Mouse (Mus musculus) myocyte (in vitro differentiated cells): ENCODE results near the gene Miga1. TPM values are rescaled to one million over a fixed set of nuclear protein-coding genes. Genes with fewer than 3 reads are reported as not detected.

Source experiments
- H3K27me3 ChIP-seq: one replicate; pipeline ENCODE4 v1.6.1; 2011; ENCODE audit not compliant: control insufficient read depth, insufficient read depth, insufficient read length
- H3K36me3 ChIP-seq: one replicate; pipeline ENCODE4 v1.6.1; 2011; ENCODE audit not compliant: control insufficient read depth, insufficient read depth
- H3K4me2 ChIP-seq: one replicate; pipeline ENCODE4 v1.6.1; 2011; ENCODE audit warnings: low read depth, control low read depth
- H3K4me3 ChIP-seq: one replicate; pipeline ENCODE4 v1.5.1; 2011; ENCODE audit warnings: mild to moderate bottlenecking, control low read depth, moderate library complexity
- H3K79me2 ChIP-seq: one replicate; pipeline ENCODE4 v1.6.1; 2011; ENCODE audit not compliant: control insufficient read depth, insufficient read depth
- H3ac ChIP-seq: one replicate; pipeline ENCODE4 v1.6.1; 2011; ENCODE audit not compliant: control insufficient read depth, insufficient read length
- CEBPB ChIP-seq: IDR thresholded peaks from 2 replicates; pipeline ENCODE4 v1.6.1; 2011; ENCODE audit warnings: mild to moderate bottlenecking, moderate library complexity; ENCODE audit not compliant: poor library complexity, insufficient read depth, severe bottlenecking
- E2F4 ChIP-seq: IDR thresholded peaks from one replicate; pipeline ENCODE4 v1.6.1; 2011; ENCODE audit warnings: mild to moderate bottlenecking, control low read depth, moderate library complexity; ENCODE audit not compliant: insufficient read depth
- MAX ChIP-seq: IDR thresholded peaks from one replicate; pipeline ENCODE4 v1.6.1; 2011; ENCODE audit warnings: low read depth, mild to moderate bottlenecking, control low read depth
- MYOD1 ChIP-seq, 3 experiments: IDR thresholded peaks; one replicate each; pipeline ENCODE4 v1.6.1; 2011; ENCODE audit warnings: control low read depth in 2 of 3, low read depth in 2 of 3, mild to moderate bottlenecking in 2 of 3, moderate library complexity in 1 of 3; ENCODE audit not compliant: insufficient read length in 2 of 3, control insufficient read depth in 1 of 3
- MYOG ChIP-seq, 3 experiments: IDR thresholded peaks; one replicate each; pipeline ENCODE4 v1.6.1; 2011; ENCODE audit warnings: control low read depth in 2 of 3, low read depth in 2 of 3, mild to moderate bottlenecking in 2 of 3; ENCODE audit not compliant: insufficient read length in 2 of 3, control insufficient read depth in 1 of 3, insufficient read depth in 1 of 3
- POLR2A ChIP-seq: IDR thresholded peaks from one replicate; pipeline ENCODE4 v1.6.1; 2011; ENCODE audit warnings: low read depth, mild to moderate bottlenecking, control low read depth, moderate library complexity; ENCODE audit not compliant: insufficient read length
- POLR2AphosphoS2 ChIP-seq: IDR thresholded peaks from one replicate; pipeline ENCODE4 v1.6.1; 2011; ENCODE audit warnings: low read depth, control low read depth; ENCODE audit not compliant: insufficient read length
- REST ChIP-seq: IDR thresholded peaks from one replicate; pipeline ENCODE4 v1.6.1; 2011; ENCODE audit warnings: mild to moderate bottlenecking, control low read depth, moderate library complexity; ENCODE audit not compliant: insufficient read depth, insufficient read length
- SRF ChIP-seq: IDR thresholded peaks from one replicate; pipeline ENCODE4 v1.6.1; 2011; ENCODE audit warnings: low read depth; ENCODE audit not compliant: control insufficient read depth, insufficient read length
- TCF12 ChIP-seq: IDR thresholded peaks from one replicate; pipeline ENCODE4 v1.6.1; 2011; ENCODE audit warnings: mild to moderate bottlenecking, control low read depth; ENCODE audit not compliant: poor library complexity, insufficient read depth, severe bottlenecking
- TCF3 ChIP-seq: IDR thresholded peaks from one replicate; pipeline ENCODE4 v1.6.1; 2011; ENCODE audit warnings: low read depth, control low read depth; ENCODE audit not compliant: insufficient read length
- USF1 ChIP-seq: IDR thresholded peaks from one replicate; pipeline ENCODE4 v1.6.1; 2011; ENCODE audit warnings: low read depth, mild to moderate bottlenecking, control low read depth, moderate library complexity
- polyA plus RNA-seq: library from polyadenylated mRNA; unstranded; fragments of >200 nt; fragmentation: generic; extraction: Trizol; gene quantifications from one replicate; pipeline ENCODE4 v1.2.1, GENCODE M21; 2012; ENCODE audit warnings: missing spikeins

Gene Miga1
- polyA plus RNA-seq, 1 experiment = 0.26 TPM

DNA sequence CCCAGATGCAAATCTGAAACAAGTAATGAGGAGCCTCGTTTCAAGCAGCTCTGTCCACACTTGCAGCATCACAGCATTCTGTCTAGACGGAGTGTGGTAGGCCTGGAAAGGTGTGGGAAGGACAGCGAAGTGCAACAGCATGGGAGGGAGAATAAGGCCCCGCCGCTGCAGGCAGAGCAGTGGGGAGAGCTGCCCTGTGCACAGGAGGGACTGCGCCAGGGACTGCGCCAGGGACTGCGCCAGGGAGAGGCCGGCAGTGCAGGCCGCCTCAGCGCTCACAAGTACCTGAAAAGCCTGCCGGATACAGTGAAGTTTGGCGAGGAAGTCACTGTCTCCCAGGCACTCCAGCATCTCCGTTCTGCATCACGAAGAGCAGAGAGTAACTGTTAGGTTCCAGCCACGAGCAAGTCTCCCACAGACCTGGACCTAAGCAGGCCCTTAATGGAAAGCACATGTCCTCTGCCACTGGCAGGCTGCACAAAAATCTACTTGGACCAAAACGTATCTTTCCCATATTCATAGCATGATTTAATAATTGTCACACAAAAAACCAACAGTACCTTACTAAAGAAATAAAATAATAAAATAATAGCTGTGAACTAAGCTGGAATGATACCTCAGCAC lies 49.9 kb downstream of the Miga1 start:
- TF ChIP-seq CEBPB = no peak
- no peak for TF ChIP-seq TCF3
- TF ChIP-seq MYOG (IDR thresholded peaks at IDR 0.05; ENCODE audit: control insufficient read depth in 1 of 3, insufficient read depth in 1 of 3, insufficient read length in 2 of 3, low read depth in 2 of 3) = no peak
- no peak for TF ChIP-seq REST
- TF ChIP-seq E2F4 = no peak
- no peak for TF ChIP-seq MYOD1 (IDR thresholded peaks at IDR 0.05; ENCODE audit: control insufficient read depth in 1 of 3, insufficient read length in 2 of 3, low read depth in 2 of 3)
- TF ChIP-seq USF1 = no peak
- no peak for TF ChIP-seq POLR2AphosphoS2
- no peak for TF ChIP-seq MAX
- TF ChIP-seq SRF = no peak
- Histone ChIP-seq H3K36me3 (no peaks in the 10 kb centered on the region), H3K4me2 (no peak overlapping the region), H3K27me3 (no peaks in the 10 kb centered on the region), H3ac (no peak overlapping the region), H3K4me3 (no peak overlapping the region), H3K79me2 (no peaks in the 10 kb centered on the region)

DNA sequence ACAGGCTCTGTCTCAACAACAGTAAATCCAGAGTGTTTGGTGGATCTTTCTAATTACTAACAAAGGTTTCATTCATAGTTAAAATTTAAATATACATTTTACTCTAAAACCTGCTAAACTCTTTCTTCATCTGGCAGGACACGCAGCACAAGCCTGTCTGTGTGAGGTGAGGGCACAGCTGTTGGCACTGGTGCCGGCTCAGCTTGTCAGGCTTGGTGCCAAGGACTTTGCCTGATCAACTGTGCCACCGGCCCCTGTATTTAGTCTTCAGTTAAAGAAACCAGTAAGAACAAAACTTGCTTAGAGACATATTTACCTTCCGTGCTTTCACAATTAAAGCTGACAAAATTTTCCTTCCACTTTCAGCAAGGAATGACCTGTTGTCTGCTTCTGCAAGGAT lies 51.5 kb downstream of the Miga1 start:
- Histone ChIP-seq H3ac (no peak overlapping the region), H3K4me3 (no peak overlapping the region), H3K27me3 (no peaks in the 10 kb centered on the region), H3K4me2 (no peak overlapping the region), H3K36me3 (no peaks in the 10 kb centered on the region), H3K79me2 (no peaks in the 10 kb centered on the region)
- TF ChIP-seq MAX (no peak), POLR2AphosphoS2 (no peak), TCF3 (no peak), POLR2A (no peak), TCF12 (no peak), MYOG (IDR thresholded peaks at IDR 0.05; ENCODE audit: control insufficient read depth in 1 of 3, insufficient read depth in 1 of 3, insufficient read length in 2 of 3, low read depth in 2 of 3) (peak in 2 of 3 experiments; percentile 61 to 78), SRF (no peak), MYOD1 (IDR thresholded peaks at IDR 0.05; ENCODE audit: control insufficient read depth in 1 of 3, insufficient read length in 2 of 3, low read depth in 2 of 3) (peak; percentile 19 to 78 (median 77)), CEBPB (no peak), REST (no peak), USF1 (no peak), E2F4 (no peak)

DNA sequence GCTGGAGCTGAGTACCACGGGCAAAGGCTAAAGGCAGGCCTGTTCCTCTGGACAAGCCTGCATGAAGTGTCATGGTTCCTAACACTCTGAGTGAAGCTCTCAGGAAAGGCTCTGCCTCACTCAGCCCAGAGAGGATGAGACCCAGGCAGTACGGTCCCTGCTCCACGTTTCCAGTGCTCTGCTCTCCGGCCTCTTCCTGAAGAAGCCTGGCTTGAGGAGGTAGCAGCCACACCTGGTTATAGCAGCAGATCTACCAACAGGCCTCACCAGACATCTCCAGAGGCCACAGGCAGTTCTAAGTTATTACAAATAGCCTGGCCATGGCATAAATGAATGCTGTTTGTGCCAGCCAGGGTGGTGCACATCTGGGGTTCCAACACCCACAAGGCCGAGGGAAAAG lies 51.9 kb downstream of the Miga1 start:
- H3ac ChIP-seq = no peak overlapping the region
- H3K79me2 ChIP-seq = no peaks in the 10 kb centered on the region
- no peaks in the 10 kb centered on the region for H3K27me3 ChIP-seq
- TF ChIP-seq MAX (no peak), CEBPB (no peak), MYOG (IDR thresholded peaks at IDR 0.05; ENCODE audit: control insufficient read depth in 1 of 3, insufficient read depth in 1 of 3, insufficient read length in 2 of 3, low read depth in 2 of 3) (no peak), POLR2A (no peak)
- H3K4me2 ChIP-seq = no peak overlapping the region
- H3K4me3 ChIP-seq = no peak overlapping the region
- H3K36me3 ChIP-seq = no peaks in the 10 kb centered on the region

DNA sequence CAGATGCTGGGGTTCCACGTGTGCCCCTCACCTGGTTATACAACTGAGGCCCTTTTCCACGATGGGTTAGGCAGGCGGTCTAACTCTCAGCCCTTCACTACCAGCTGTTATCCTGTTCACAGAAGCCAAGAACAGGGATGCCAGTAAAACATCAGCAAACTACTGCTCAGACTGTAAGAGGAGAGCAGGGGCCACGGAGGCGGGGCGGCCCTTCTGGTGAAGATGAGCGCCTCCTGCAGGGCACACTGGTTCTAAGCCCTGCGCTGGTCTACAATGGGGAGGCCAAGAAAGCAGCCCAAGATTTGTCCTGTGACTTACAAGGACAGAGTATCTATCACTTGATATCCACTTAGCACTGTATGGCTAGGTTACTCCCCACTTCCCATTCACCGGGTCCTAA lies 52.4 kb downstream of the Miga1 start:
- H3K4me3 ChIP-seq = no peak overlapping the region
- TF ChIP-seq MYOG (IDR thresholded peaks at IDR 0.05; ENCODE audit: control insufficient read depth in 1 of 3, insufficient read depth in 1 of 3, insufficient read length in 2 of 3, low read depth in 2 of 3) = no peak
- TF ChIP-seq TCF12 = no peak
- TF ChIP-seq SRF = no peak
- no peaks in the 10 kb centered on the region for H3K79me2 ChIP-seq
- no peaks in the 10 kb centered on the region for H3K36me3 ChIP-seq
- no peak overlapping the region for H3K4me2 ChIP-seq
- no peak overlapping the region for H3ac ChIP-seq
- H3K27me3 ChIP-seq = no peaks in the 10 kb centered on the region

DNA sequence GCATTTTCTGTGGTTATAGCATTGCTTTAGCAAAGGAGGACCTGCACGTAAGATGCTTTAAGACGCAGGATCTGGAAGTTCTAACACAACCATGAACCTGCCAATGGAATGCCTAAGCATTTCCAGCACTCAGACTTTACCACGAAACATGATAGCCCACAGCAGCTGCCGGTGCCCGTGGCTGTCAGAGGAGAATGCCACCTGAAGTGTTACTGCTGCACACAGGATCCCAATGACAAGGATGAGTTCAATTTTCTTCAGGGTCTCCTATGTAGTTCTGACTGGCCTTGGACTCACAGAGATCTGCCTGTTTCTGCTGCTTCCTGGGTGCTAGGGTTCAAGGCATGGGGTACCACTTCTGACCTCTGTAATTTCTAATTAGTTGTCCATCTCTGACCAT lies 55.4 kb downstream of the Miga1 start:
- TF ChIP-seq TCF3 (peak; percentile 33), POLR2A (no peak), MYOG (IDR thresholded peaks at IDR 0.05; ENCODE audit: control insufficient read depth in 1 of 3, insufficient read depth in 1 of 3, insufficient read length in 2 of 3, low read depth in 2 of 3) (peak; percentile 75 to 96 (median 87)), TCF12 (peak; percentile 37), MYOD1 (IDR thresholded peaks at IDR 0.05; ENCODE audit: control insufficient read depth in 1 of 3, insufficient read length in 2 of 3, low read depth in 2 of 3) (peak; percentile 50 to 97 (median 95)), USF1 (no peak)
- H3K27me3 ChIP-seq = no peaks in the 10 kb centered on the region
- H3ac ChIP-seq = no peak overlapping the region
- H3K36me3 ChIP-seq = no peaks in the 10 kb centered on the region
- H3K4me2 ChIP-seq = no peak overlapping the region
- H3K79me2 ChIP-seq = no peaks in the 10 kb centered on the region
- H3K4me3 ChIP-seq = no peak overlapping the region
